Mouse (Mus musculus) layer of hippocampus, postnatal 36 days (tissue): ENCODE data around the gene Mthfd2. TPM values are rescaled to one million over a fixed set of nuclear protein-coding genes. Genes with fewer than 3 reads are reported as not detected.
A peak's percentile ranks its signal among the peaks of the same experiment; 100 is the strongest.

ENCODE experiments used
- DNase-seq, 2 experiments: peaks; one replicate each; pipeline ENCODE4 v3.0.0; 2022
- total RNA-seq, 2 experiments: library from RNA; stranded (reverse); gene quantifications; 2 replicates each; pipeline ENCODE4 v1.2.3; 2021

The Mthfd2 gene
- total RNA-seq, 2 experiments from 2014 or later: 6.1 to 6.7 TPM

GRCm38 (mm10) chr6:83327591-83328190 is 2.0 kb upstream of the Mthfd2 start:
- no peak for DNase-seq

- no peak for DNase-seq
Observed at GRCm38 (mm10) chr6:83326761-83327160, 1.1 kb upstream of the Mthfd2 start.

GRCm38 (mm10) chr6:83326394-83326736 is 657 bp upstream of the Mthfd2 start:
- DNase-seq: no peak

GRCm38 (mm10) chr6:83323652-83324419 is 1.9 kb downstream of the Mthfd2 start:
- DNase-seq: no peak

DNA sequence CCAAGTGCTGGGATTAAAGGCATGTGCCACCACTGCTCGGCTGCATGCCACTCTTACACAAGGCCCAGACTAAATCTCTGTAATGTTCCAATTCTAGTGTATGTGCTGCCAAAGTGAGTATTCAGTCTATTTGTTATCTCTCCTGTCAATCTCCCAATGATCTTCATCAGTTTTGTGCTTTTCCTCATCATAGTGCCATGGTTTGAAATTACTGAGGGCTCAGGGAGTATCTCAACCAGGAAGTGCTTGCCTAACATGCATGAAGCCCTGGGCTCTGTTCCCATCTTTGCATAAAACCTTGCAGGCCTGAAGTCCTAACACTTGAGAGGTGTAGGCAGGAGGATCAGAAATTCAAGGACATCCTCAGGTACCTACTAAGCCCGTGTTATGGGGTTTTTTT is 2.9 kb downstream of the Mthfd2 start:
- no peak for DNase-seq

DNA sequence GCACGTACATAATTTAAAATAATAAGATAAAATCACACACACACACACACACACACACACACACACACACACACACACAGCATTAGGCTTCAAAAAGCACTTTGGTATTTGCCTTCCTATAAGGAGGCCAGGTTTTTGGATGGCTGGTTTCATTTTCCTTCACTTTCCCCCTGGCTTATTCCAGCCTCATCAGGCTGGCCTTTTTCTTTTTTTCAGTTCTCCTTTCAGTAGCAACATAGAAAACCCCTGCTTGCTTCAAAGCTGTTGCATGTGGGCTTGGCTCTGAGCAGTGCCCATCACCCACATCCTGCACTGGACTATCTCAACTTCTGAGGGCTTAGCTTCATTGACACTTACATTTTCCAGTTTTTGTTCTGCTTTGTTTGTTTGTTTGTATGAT is 3.8 kb downstream of the Mthfd2 start:
- DNase-seq: no peak

DNA sequence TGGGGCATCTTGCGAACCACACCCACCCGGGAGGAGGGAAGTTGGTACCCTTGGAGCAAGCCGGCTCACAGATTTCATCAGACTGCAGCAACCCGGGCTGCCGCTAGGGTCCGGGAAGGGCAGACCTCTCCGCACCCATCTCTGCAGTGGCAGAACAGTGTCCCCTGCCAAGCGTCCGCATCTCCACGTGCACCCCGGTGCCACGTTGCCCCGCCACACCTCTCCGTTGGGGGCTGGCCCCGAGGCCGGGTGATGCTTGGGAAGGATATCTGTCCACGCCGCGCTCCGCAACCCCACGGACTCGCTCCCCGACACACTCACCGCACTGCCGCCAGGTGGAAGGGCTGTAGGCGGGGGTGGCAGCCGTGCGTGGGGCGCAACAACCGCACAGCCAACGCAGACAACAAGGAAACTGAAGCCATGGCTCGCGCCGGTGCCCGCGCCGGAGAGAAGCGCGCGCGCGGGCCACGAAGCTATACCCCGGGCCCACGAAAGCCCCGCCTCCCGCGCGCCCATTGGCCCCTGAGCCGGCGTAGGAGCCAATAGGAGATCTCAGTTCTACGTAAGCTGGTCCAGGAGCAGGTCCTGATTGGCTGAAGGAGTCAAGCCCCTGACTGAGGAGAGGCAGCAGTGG is 8.5 kb downstream of the Mthfd2 start:
- peak; percentile 86 to 88 for DNase-seq

- DNase-seq: no peak
Observed at GRCm38 (mm10) chr6:83316022-83316421, 9.7 kb downstream of the Mthfd2 start.

- no peak for DNase-seq
Observed at GRCm38 (mm10) chr6:83315293-83315692, 10.4 kb downstream of the Mthfd2 start.

- DNase-seq: no peak
Observed at GRCm38 (mm10) chr6:83312514-83312913, 13.2 kb downstream of the Mthfd2 start.

DNA sequence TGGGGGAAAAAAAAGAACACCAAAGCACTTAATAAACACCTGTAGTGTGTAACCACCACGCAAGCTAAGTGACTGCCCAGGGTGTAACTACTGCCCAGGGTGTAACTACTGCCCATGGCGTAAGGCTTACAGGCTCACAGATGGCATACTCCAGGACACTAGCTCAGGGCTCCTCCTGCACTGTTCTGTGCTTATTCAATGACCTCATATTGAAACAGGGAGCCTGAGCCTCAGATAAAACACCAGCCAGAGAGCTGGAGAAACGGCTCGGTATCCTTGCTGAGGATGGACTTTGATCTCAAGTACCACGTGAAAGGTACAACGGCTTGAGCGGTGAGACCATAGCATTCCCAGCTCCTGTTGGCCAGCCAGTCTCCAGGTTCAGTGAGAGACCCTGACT is 13.7 kb downstream of the Mthfd2 start:
- DNase-seq: no peak

DNA sequence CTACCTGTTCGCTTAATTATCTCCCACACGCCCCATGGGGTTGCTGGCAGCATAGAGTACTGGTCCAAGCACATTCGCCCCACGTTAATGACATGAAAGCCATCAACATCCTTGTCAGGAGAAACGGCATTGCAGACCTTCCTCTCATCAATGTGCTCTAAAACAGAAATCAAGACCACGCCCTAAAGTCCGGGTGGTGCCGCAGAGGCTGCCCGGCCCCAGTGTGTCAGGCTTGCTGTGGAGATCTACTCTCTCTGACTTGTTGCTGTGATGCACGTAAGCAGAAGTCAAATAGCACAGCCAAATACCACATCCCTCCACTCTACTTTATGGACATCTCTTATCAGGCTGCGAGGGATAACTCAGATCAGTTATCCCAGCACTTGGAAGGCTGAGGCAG is 14.5 kb downstream of the Mthfd2 start:
- no peak for DNase-seq

- no peak for DNase-seq
Observed at GRCm38 (mm10) chr6:83309017-83309416, 16.7 kb downstream of the Mthfd2 start.

- no peak for DNase-seq
Observed at GRCm38 (mm10) chr6:83302264-83302663, 23.4 kb downstream of the Mthfd2 start.

DNA sequence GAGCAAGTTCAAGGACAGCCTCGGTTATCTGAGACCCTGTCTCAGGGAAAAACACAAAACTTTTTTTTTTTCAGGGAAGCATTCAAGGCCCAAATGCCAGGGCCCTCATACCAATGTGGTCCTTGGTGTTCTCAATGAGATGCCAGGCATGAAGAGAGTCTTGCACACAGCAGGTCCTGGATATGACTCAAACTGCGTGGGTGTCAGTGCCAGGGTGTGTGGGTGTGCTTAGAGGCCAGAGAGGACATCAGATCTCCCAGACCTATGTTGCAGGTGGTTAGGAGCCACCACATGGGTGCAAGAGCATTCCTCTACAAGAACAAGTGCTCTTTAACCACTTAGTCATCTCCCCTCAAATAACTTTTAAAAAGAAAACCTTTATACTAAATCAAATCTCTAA is 24.4 kb downstream of the Mthfd2 start:
- DNase-seq: no peak

DNA sequence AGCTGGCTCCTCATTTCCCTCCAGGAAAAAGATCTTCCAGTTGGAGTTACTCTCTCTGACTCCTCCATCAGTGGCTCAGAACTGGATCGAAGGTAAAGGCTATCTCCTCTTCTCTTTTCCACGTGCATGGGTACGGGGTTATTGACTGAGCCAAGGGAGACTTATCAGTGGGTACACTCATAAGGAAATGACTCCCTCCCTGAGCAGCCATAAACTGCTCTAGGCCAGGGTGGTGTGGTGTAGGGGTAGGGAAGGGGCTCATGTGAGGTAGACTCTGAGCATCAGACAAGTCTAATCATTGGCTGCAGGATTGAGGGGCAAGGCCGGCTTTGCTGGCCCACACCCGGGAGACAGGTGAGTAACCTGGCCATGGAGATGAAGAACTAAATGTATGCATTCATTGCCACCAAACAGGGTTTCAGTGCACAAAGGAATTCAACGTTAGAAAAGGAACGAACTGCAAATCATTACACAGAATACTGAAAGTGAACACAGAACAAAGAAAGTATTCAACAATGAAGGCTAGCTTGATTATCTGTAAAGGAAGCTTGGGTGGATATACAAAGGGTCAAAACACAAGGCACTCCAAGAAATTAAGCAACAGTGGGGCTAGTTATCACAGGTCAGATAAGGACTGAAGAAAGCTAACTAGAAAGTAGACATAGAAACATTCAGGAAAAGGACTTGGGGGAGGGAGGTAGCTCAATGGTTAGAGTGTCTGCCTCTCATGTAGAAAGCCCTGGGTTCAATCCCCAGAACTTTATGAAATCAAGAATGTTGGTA is 25.1 kb downstream of the Mthfd2 start:
- DNase-seq: no peak

GRCm38 (mm10) chr6:83280256-83280955 is 45.3 kb downstream of the Mthfd2 start:
- DNase-seq: no peak

GRCm38 (mm10) chr6:83278881-83279280 is 46.8 kb downstream of the Mthfd2 start:
- no peak for DNase-seq

- DNase-seq: no peak
Observed at GRCm38 (mm10) chr6:83277151-83277550, 48.6 kb downstream of the Mthfd2 start.

DNA sequence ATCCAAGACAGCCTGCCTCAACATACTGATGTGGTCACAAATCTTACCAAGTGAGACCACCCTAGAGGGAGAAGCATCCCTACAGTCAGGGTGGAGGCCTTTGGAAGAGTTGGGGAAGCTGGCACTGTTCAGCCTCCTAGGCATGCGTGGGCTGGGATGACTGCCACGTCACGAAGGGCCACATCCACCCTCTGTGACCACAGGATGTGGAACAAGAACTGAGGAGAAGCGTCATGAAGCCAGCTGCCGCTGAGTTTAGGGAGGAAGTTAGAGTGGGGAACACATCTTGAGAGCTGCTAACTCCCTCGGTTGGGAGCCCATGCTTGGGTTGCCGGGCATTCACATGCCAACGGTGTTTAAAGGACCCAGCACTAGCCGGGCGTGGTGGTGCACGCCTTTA is 52.0 kb downstream of the Mthfd2 start:
- DNase-seq: no peak

DNA sequence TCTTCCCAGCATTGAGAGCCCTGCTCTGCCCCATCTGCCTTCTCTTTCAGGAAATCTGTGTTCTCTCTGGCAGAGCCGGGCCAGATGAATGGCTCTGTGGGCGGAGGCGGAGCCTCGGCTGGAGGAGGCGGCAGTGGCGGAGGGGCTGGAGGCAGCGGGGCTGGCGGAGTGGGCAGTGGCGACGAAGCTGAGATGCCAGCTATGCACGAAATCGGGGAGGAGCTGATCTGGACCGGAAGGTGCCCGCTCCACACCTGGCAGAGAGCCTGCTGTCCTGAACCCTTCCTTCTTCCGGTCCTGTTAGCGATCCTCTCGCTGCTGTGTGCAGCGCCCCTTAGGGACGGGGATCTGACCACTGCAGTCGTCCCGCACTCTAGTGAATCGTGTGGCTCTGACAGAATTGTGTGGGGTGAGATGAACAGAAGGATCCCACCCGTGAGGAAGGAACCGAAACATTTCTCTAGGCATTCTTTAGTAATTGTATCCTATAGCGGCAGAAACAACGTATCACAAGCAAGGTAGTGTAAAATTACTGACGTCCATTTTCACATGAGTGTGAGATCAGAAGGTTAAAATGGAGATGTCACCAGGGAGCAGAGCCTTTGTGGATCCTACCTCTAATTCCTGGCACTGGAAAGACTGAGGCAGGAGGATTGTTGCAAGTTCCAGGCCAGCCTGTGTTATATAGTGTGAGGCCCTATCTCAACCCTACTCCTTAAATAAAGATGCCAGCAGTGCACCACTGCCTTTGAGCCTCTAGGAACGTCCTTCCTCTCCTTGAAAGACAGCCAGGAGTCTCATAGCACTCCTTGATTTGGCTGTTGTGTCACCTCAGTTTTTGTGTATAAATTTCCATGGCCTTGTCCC is 57.3 kb downstream of the Mthfd2 start:
- peak; percentile 86 to 89 for DNase-seq
